Mouse (Mus musculus) heart, embryonic 11.5 days (tissue): ENCODE results near the gene Pex10. TPM values are rescaled to one million over a fixed set of nuclear protein-coding genes. Genes with fewer than 3 reads are reported as not detected.

Source experiments
- ATAC-seq: fragments of 200-750 bp; cut with Nextera tagmentation; replicated peaks from 2 replicates; pipeline ENCODE4 v1.8.0; 2017; ENCODE audit warnings: moderate library complexity; ENCODE audit not compliant: insufficient number of reproducible peaks, low FRiP score, low TSS enrichment
- H3K27ac ChIP-seq: fragments of 300-500 bp; sonication (generic); 2 replicates; pipeline ENCODE4 v1.5.1; 2014; ENCODE audit warnings: mild to moderate bottlenecking, low read depth, low read length
- H3K27me3 ChIP-seq: fragments of 300-500 bp; sonication (generic); 2 replicates; pipeline ENCODE4 v1.6.1; 2014; ENCODE audit warnings: mild to moderate bottlenecking, low read length, mixed read lengths; ENCODE audit not compliant: control insufficient read depth, insufficient read depth
- H3K36me3 ChIP-seq: fragments of 300-500 bp; sonication (generic); 2 replicates; pipeline ENCODE4 v1.6.1; 2014; ENCODE audit warnings: mild to moderate bottlenecking, low read length, moderate library complexity, mixed read lengths; ENCODE audit not compliant: control insufficient read depth, insufficient read depth
- H3K4me1 ChIP-seq: fragments of 300-500 bp; sonication (generic); 2 replicates; pipeline ENCODE4 v1.6.1; 2014; ENCODE audit warnings: low read length; ENCODE audit not compliant: control insufficient read depth, insufficient read depth
- H3K4me2 ChIP-seq: fragments of 300-500 bp; sonication (generic); 2 replicates; pipeline ENCODE4 v1.6.1; 2014; ENCODE audit warnings: mild to moderate bottlenecking, moderate library complexity
- H3K4me3 ChIP-seq: fragments of 300-500 bp; sonication (generic); 2 replicates; pipeline ENCODE4 v1.5.1; 2014; ENCODE audit warnings: low read depth, low read length
- H3K9ac ChIP-seq: fragments of 300-500 bp; sonication (generic); 2 replicates; pipeline ENCODE4 v1.6.1; 2014; ENCODE audit warnings: mild to moderate bottlenecking, low read depth, low read length, moderate library complexity
- H3K9me3 ChIP-seq: fragments of 300-500 bp; sonication (generic); replicated peaks from 2 replicates; pipeline ENCODE4 v1.6.1; 2016; ENCODE audit warnings: low read length; ENCODE audit not compliant: control insufficient read depth
- WGBS: fragments of 180-500 bp; shearing (Covaris S2); extraction: QIAGEN DNeasy Blood & Tissue Kit; methylation state at CpG from one replicate; pipeline ENCODE4 v1.1.7; 2014; ENCODE audit not compliant: insufficient replicate concordance; 5-methylcytosine and 5-hydroxymethylcytosine counted together
- polyA plus RNA-seq: library from polyadenylated mRNA; unstranded; fragments of >200 nt; fragmentation: Nextera tagmentation; extraction: Ambion mirVana; gene quantifications from 2 replicates; pipeline ENCODE4 v1.2.1, GENCODE M21; 2014

Gene Pex10
- polyA plus RNA-seq, 1 experiment from 2014 or later = 4.1 TPM

DNA sequence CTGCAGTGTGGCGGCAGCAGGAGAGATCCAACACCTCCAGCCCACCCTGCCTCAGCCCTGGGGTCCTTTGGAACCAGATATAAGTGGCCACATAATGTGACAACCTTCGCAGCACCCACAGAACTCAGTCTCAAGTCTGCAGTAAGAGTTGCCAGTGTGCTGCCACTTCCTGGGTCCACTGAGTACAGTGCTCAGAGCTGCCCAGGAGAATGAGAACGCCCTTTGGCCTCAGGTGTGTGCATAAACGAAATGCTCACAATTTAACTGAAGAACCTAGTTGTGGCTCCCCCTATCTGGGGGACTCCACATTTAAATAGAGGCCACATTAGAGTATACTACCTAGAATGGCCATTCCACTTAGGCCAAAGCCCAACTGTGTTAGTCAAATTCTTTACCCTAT lies 16.7 kb downstream of the Pex10 start:
- Histone ChIP-seq H3K36me3 (peaks cover 16% of the 10 kb centered on the region), H3K27ac (no peak overlapping the region), H3K9me3 (no peaks in the 10 kb centered on the region), H3K4me1 (peaks cover 23% of the 10 kb centered on the region), H3K9ac (no peak overlapping the region), H3K4me2 (no peak overlapping the region), H3K27me3 (no peaks in the 10 kb centered on the region), H3K4me3 (no peak overlapping the region)
- ATAC-seq = no peak
- WGBS = 87% methylated on average over 4 of the region's 4 CpGs

DNA sequence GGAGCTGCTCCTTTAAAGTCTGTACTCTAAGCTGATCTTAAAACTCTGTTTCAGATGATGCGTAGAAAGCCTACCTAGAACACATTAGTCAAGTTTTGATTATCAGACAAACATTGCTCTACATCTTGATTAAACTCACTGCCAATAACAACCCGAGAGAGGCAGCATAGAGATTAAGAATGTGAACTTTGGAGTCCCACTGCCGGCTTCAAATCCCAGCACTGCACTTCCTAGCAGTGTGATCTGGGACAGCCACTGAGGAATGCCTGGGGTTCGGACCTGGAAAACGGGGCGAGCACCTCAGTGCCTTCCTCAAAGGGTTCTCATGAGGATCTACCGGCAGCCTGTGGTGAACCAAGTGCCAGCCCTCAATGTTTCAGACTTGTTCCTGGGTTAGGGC lies 17.5 kb downstream of the Pex10 start:
- H3K27ac ChIP-seq = no peak overlapping the region
- WGBS = 85% methylated on average over 7 of the region's 7 CpGs
- no peaks in the 10 kb centered on the region for H3K9me3 ChIP-seq
- ATAC-seq = no peak
- 0 out of 2 replicates have a peak overlapping the region, but pooled peaks have one; percentile 88 for H3K4me3 ChIP-seq
- H3K4me1 ChIP-seq = peaks cover 23% of the 10 kb centered on the region
- no peaks in the 10 kb centered on the region for H3K27me3 ChIP-seq
- H3K4me2 ChIP-seq = peak overlapping the region; percentile 73
- peak overlapping the region; percentile 97; the same call in 1 of the 2 replicates for H3K9ac ChIP-seq
- H3K36me3 ChIP-seq = peaks cover 14% of the 10 kb centered on the region

DNA sequence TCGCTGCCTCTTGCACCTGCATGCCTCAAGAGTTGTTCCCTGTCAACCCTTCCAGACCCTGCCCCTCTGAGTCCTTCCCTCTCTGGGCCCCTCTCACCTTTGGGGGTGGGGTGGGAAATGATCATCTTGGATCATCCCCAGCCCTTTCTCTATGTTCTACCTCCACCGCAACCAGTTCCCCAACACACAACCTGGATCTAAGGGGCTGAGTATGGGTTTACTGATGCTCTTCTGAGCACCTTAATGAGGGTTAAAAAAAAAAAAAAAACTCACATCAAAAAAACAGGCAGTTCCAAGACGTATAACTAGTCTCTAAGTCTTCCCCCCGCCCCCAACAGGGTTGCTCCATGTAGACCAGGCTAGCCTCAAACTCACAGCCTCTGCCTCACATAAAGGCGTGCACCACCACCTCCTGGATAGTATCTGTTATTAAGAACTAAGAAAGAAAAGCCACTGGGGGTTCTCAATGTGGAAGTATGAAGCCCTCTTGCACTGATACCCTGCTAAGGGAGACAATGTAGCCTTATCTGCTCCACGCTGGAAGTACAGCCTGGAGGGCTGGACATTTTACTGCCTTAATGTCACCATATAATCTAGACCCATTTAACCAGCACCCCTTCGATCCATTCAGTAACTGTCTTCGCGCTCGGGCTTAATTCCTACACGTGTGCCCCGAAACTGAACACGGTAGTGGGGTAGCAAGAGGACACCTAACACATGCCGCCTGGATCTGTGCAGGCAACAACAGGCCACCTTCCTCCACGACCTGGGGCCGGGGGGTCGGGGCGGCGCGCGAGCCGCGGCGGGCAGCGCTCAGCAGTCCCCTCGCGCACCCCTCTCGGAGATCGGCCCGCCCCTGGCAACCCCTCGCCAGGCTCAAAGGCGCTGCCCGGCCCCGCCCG lies 18.6 kb downstream of the Pex10 start:
- Histone ChIP-seq H3K4me2 (peak overlapping the region; percentile 73), H3K9ac (peak overlapping the region; percentile 97), H3K27ac (peak overlapping the region; percentile 91), H3K4me1 (peaks cover 23% of the 10 kb centered on the region), H3K36me3 (peaks cover 7% of the 10 kb centered on the region; the same call in 1 of the 2 replicates), H3K27me3 (no peaks in the 10 kb centered on the region), H3K9me3 (no peaks in the 10 kb centered on the region), H3K4me3 (peak overlapping the region; percentile 88)
- WGBS = 6% methylated on average over 35 of the region's 35 CpGs
- no peak; the same call in 1 of the 2 replicates for ATAC-seq

DNA sequence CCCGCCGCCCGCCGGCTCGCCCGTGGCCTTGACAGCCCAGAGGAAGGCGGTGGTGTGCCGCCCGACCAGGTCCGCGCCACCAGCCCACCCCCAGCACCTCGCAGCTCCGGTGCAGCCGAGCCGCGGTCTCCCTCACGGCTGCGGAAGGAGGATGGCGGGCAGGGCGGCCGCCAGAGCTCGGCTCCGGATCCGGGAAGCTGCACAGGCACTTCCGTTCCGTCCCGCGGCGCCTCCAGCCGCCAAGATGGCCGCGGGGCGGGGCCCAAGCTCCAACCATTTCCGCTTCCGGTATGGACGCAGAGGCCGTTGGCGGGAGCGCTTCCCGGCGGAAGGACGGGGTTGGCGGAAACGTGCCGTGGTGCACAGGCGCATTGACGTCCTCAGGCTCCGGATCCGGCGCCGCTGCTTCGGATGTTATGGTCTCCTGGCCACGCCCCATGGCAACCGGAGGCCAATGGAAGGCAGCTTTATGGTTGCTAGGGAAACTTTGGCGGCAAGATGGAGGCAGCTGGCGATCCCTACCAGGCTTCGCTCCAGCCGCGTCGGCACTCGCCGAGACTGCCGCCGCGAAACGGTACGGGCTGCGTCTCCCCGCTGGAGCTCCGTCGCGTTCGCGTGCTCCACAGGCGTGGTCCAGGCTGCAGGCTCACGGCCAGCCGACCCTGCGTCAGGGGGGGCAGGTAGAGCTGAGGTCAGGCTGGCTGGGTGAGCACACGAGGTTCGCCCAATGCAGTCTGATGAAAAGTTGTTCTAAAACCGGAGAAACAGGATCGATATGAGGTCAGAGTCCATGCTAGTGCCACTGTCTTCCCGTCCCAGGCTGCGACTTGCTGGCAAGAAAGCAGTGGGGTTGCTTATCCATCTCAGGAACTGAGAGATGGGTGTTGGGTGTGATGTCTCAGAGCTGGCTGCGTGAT lies 19.6 kb downstream of the Pex10 start, which contains the start of the genes Rer1 and Morn1:
TSS of gene Rer1 (minus strand) at position 275 of the 917 bp plus-strand sequence.
TSS of gene Morn1 (plus strand) at position 470 of the 917 bp plus-strand sequence.
- peak within 1 kb of the TSS; percentile 91 for H3K4me2 ChIP-seq
- peak; percentile 95 for ATAC-seq
- H3K27ac ChIP-seq = peak within 1 kb of the TSS; percentile 91
- peaks cover 23% of the 10 kb centered on the region for H3K4me1 ChIP-seq
- H3K27me3 ChIP-seq = no peaks in the 10 kb centered on the region
- under 1% methylated on average over 78 of the region's 85 CpGs for WGBS
- peak within 1 kb of the TSS; percentile 88 for H3K4me3 ChIP-seq
- H3K9me3 ChIP-seq = no peaks in the 10 kb centered on the region
- H3K36me3 ChIP-seq = peaks cover 1% of the 10 kb centered on the region; the same call in 1 of the 2 replicates
- peak within 1 kb of the TSS; percentile 97 for H3K9ac ChIP-seq

DNA sequence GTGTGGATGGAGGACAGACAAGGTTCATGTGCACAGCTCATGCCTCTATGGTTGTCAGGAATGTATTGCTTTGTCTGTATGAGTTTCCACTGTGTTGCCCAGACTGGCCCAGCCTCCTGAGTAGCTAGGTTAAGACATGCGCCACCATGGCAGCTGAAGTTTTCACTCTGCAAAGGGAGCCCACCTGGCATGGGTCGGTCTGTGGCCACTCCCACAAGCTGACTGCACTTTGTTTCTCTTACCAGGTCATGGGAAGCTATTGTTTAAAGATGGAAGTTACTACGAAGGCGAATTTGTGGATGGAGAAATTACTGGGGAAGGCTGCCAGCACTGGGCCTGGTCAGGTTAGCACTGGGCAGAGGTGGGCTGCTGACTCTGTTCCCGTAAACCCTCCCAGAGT lies 22.4 kb downstream of the Pex10 start:
- no peak overlapping the region for H3K4me3 ChIP-seq
- H3K27ac ChIP-seq = no peak overlapping the region
- H3K36me3 ChIP-seq = no peaks in the 10 kb centered on the region
- no peak overlapping the region for H3K4me2 ChIP-seq
- no peaks in the 10 kb centered on the region for H3K9me3 ChIP-seq
- H3K9ac ChIP-seq = no peak overlapping the region
- peaks cover 18% of the 10 kb centered on the region for H3K4me1 ChIP-seq
- WGBS = 84% methylated on average over 5 of the region's 5 CpGs
- H3K27me3 ChIP-seq = no peaks in the 10 kb centered on the region
- no peak for ATAC-seq

DNA sequence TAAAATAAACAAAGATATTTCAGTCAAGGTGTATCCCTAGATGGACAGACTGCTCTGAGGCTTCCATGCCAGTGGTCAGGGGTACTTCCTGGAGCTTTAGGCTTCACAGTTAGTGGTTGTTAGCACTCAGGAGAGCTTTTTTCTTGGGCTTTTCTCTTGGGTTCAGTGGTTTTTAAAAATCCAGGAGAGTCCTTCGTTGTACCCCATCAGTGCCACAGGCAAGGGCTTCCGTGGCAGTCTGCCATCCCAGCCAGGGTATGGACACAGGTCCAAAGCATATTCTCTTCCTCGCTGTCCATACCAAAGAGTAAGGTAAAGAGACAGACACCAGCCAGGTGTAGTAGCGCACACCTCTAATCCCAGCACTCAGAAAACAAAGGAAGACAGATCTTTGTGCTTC lies 23.3 kb downstream of the Pex10 start:
- H3K27ac ChIP-seq = no peak overlapping the region
- 90% methylated on average over 4 of the region's 4 CpGs for WGBS
- H3K4me1 ChIP-seq = peaks cover 9% of the 10 kb centered on the region
- H3K4me3 ChIP-seq = no peak overlapping the region
- no peaks in the 10 kb centered on the region for H3K9me3 ChIP-seq
- no peak for ATAC-seq
- H3K4me2 ChIP-seq = no peak overlapping the region
- H3K36me3 ChIP-seq = no peaks in the 10 kb centered on the region
- H3K27me3 ChIP-seq = no peaks in the 10 kb centered on the region
- H3K9ac ChIP-seq = no peak overlapping the region

DNA sequence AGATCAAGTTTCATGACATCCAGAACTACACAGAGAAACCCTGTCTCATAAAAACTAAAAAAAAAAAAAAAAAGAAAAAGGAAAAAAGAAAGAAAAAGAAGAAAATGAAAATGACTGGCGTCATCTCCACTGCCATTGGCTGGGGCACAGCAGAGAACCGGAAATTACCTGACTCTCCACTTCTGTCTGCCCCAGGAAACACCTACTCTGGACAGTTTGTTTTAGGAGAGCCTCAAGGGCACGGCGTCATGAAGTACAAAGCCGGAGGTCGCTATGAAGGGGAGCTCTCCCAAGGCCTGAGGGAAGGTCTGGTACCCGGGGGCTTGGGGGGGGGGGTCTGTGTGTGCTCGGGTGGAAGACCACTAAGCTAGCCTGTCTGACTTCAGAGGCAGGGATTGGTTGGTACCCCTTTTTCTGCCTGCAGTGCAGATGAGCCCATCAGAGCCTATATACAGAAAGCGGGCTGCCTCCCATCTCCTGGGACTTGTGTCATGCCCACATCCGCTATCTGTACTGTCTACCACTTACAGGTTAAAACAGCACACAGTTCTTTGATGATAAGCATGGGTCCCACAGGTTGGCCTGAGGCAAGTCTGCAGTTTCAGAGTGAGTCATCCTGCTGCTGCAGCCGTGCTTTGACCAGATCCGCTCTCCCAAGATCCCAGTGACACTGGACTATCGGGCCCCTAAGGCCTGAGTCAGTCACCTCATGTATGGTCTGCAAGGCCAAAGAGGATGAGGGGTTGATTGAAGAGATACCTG lies 24.1 kb downstream of the Pex10 start:
- Histone ChIP-seq H3K4me1 (peaks cover 10% of the 10 kb centered on the region), H3K27ac (no peak overlapping the region), H3K4me3 (no peak overlapping the region), H3K27me3 (no peaks in the 10 kb centered on the region), H3K9ac (no peak overlapping the region), H3K4me2 (no peak overlapping the region), H3K9me3 (no peaks in the 10 kb centered on the region), H3K36me3 (no peaks in the 10 kb centered on the region)
- 87% methylated on average over 13 of the region's 13 CpGs for WGBS
- no peak for ATAC-seq
